Mouse (Mus musculus): ENCODE data around the gene Zfp287.

DNA sequence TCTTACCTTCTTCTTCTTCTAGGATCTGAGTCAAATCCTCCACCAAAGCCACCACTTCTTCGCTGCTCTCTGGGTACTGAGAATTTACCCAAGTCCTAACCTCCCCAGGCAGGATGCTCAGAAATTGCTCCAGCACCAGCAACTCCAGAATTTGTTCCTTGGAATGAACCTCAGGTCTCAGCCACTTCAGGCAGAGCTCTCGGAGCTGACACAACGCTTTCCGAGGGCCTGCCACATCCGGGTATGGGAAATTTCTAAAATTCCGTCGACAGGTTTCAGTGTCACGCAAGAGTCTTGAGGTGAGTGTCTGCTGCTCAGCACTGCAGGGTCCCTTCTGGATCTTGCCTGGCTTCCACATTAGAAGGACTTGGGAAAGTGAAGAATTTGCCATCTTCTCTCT, 3.4 kb downstream of the Zfp287 start:
- TF ChIP-seq CTCF (IDR thresholded peaks at IDR 0.05; ENCODE audit: insufficient read depth, low read length) (no peak), POLR2A (IDR thresholded peaks at IDR 0.05; ENCODE audit: borderline replicate concordance, extremely low read depth, low read depth, low read length) (no peak)
